ENCODE assay signal across 7 mouse cellular contexts in genomic region chr7:19369823-19370425, GRCm38 (mm10). TPM values are rescaled to one million over a fixed set of nuclear protein-coding genes. Genes with fewer than 3 reads are reported as not detected.
A peak's percentile ranks its signal among the peaks of the same experiment; 100 is the strongest.
DNase-seq lines count a peak whose midpoint lies in the region; ATAC-seq and TF ChIP-seq lines count a peak whose summit lies in the region.

No protein-coding gene starts in this region.

- TF ChIP-seq CTCF in brain, embryonic 14.5 days (IDR thresholded peaks at IDR 0.05; ENCODE audit: borderline replicate concordance, extremely low read depth, insufficient read depth, insufficient read length): peak; percentile 93
- TF ChIP-seq CTCF in small intestine, adult 2 months (IDR thresholded peaks at IDR 0.05; ENCODE audit: extremely low read depth, insufficient read length, insufficient replicate concordance, low read depth, low read length): peak; percentile 56

- no peaks in the 10 kb centered on the region for H3K36me3 ChIP-seq in ES-E14 (ENCODE audit: control insufficient read depth, insufficient read depth, low read length, poor library complexity, severe bottlenecking)
- peaks cover 26% of the 10 kb centered on the region for H3K36me3 ChIP-seq in forebrain, embryonic 10.5 days (replicated peaks)
- peaks cover 14% of the 10 kb centered on the region; the same call in 1 of the 2 replicates for H3K36me3 ChIP-seq in hindbrain, embryonic 10.5 days
- no peaks in the 10 kb centered on the region for H3K36me3 ChIP-seq in small intestine, adult 2 months (ENCODE audit: control insufficient read depth, insufficient read depth, low read length)

- H3K9ac ChIP-seq in ES-E14 (ENCODE audit: insufficient read depth, low read depth, low read length, poor library complexity, severe bottlenecking): peak overlapping the region; percentile 33; the same call in 1 of the 2 replicates

- ATAC-seq in megakaryocyte progenitor cell, adult 5-6 weeks (replicated peaks; ENCODE audit: poor library complexity): peak; percentile 97

- WGBS in forebrain, embryonic 10.5 days: 12% methylated on average over 46 of the region's 46 CpGs
- 10% methylated on average over 46 of the region's 46 CpGs for WGBS in hindbrain, embryonic 10.5 days
- 21% methylated on average over 46 of the region's 46 CpGs for WGBS in small intestine, adult 2 months

- no peaks in the 10 kb centered on the region for H3K9me3 ChIP-seq in ES-E14 (ENCODE audit: control insufficient read depth, insufficient read depth, low read depth, low read length)
- H3K9me3 ChIP-seq in forebrain, embryonic 10.5 days: no peaks in the 10 kb centered on the region
- H3K9me3 ChIP-seq in hindbrain, embryonic 10.5 days: no peaks in the 10 kb centered on the region

- H3K4me3 ChIP-seq in ES-E14 (ENCODE audit: insufficient read depth in 1 of 2, low read depth in 1 of 2, low read length in 2 of 2, poor library complexity in 1 of 2, severe bottlenecking in 1 of 2): peak overlapping the region; percentile 45 to 53; a peak in 3 of 4 replicates
- H3K4me3 ChIP-seq in forebrain, embryonic 10.5 days: peak overlapping the region; percentile 51
- peak overlapping the region; percentile 57 for H3K4me3 ChIP-seq in hindbrain, embryonic 10.5 days
- peak overlapping the region; percentile 38 for H3K4me3 ChIP-seq in small intestine, adult 2 months (ENCODE audit: low read depth, low read length)

- no peak for DNase-seq in ES-E14 (ENCODE audit: low read depth, low spot score)
- peak; percentile 81 for DNase-seq in brain, embryonic 14.5 days (ENCODE audit: low read depth)
- DNase-seq in forebrain, embryonic 10.5 days (ENCODE audit: extremely low spot score, low spot score): peak; percentile 66
- peak; percentile 69 for DNase-seq in hindbrain, embryonic 10.5 days (ENCODE audit: low spot score)
- DNase-seq in layer of hippocampus, postnatal 36 days: peak; percentile 68 to 71

- peaks cover 36% of the 10 kb centered on the region for H3K27me3 ChIP-seq in forebrain, embryonic 10.5 days (ENCODE audit: poor library complexity, severe bottlenecking)
- H3K27me3 ChIP-seq in hindbrain, embryonic 10.5 days (ENCODE audit: insufficient read depth, poor library complexity, severe bottlenecking): peaks cover 26% of the 10 kb centered on the region
- H3K27me3 ChIP-seq in small intestine, adult 2 months (ENCODE audit: control insufficient read depth, insufficient read depth, low read length): no peaks in the 10 kb centered on the region

- no peak for TF ChIP-seq POLR2A in brain, embryonic 14.5 days (IDR thresholded peaks at IDR 0.05; ENCODE audit: borderline replicate concordance, extremely low read depth, insufficient read depth, insufficient read length, poor library complexity, severe bottlenecking)
- no peak for TF ChIP-seq POLR2A in small intestine, adult 2 months (IDR thresholded peaks at IDR 0.05; ENCODE audit: low read depth, low read length)

- H3K27ac ChIP-seq in ES-E14 (ENCODE audit: insufficient read depth, low read depth, low read length, poor library complexity, severe bottlenecking): no peak overlapping the region
- H3K27ac ChIP-seq in forebrain, embryonic 10.5 days: peak overlapping the region; percentile 74
- peak overlapping the region; percentile 84 for H3K27ac ChIP-seq in hindbrain, embryonic 10.5 days
- no peak overlapping the region for H3K27ac ChIP-seq in small intestine, adult 2 months (ENCODE audit: insufficient read depth, low read depth, low read length)

- peaks cover 0 to 2% of the 10 kb centered on the region in 2 experiments; a peak in 1 of 4 replicates for H3K4me1 ChIP-seq in ES-E14 (ENCODE audit: control insufficient read depth in 2 of 2, insufficient read depth in 2 of 2, low read length in 2 of 2, poor library complexity in 1 of 2)
- peaks cover 15% of the 10 kb centered on the region for H3K4me1 ChIP-seq in forebrain, embryonic 10.5 days
- H3K4me1 ChIP-seq in hindbrain, embryonic 10.5 days (replicated peaks): peaks cover 14% of the 10 kb centered on the region
- H3K4me1 ChIP-seq in small intestine, adult 2 months (ENCODE audit: control insufficient read depth, insufficient read depth, insufficient read length, low read length): peaks cover 6% of the 10 kb centered on the region; the same call in 1 of the 2 replicates

- in situ Hi-C loops in ES-E14 (cut with MboI; ENCODE audit: low sequenced_read_pairs in 2 of 2, unreplicated experiment in 2 of 2): no loop called here

TF ChIP-seq in ES-E14, 5 proteins besides CTCF, POLR2A, EP300 and RAD21:
- TF ChIP-seq ZC3H11A (IDR thresholded peaks at IDR 0.05; ENCODE audit: borderline replicate concordance, low read depth, low read length) (no peak), CHD2 (IDR thresholded peaks at IDR 0.05; ENCODE audit: low read depth, low read length) (no peak), HCFC1 (IDR thresholded peaks at IDR 0.05; ENCODE audit: borderline replicate concordance, insufficient read depth, low read length) (no peak), ZNF384 (IDR thresholded peaks at IDR 0.05; ENCODE audit: low read depth, low read length) (no peak), MAFK (IDR thresholded peaks at IDR 0.05; ENCODE audit: insufficient read depth, low read depth, low read length) (no peak)

RNA-seq across cellular contexts. Expression of gene Ppp1r13l, which starts 10.4 kb away (rescaled TPM):
- 5.3 and 7.4 TPM in 2 replicates for total RNA-seq in ES-E14 (2012; rRNA removed)
- polyA plus RNA-seq in brain, embryonic 14.5 days (2012; rRNA removed): 8.2 and 8.9 TPM in 2 replicates
- 5.4 and 6.3 TPM in 2 replicates for polyA plus RNA-seq in forebrain, embryonic 10.5 days (2016; fragmentation: Nextera tagmentation; extraction: Ambion mirVana)
- polyA plus RNA-seq in hindbrain, embryonic 10.5 days (2016; fragmentation: Nextera tagmentation; extraction: Ambion mirVana): 4.7 and 5.6 TPM in 2 replicates
- 1 to 10 TPM; 6.0 to 7.0 TPM for total RNA-seq in layer of hippocampus, postnatal 36 days (2021)
- total RNA-seq in megakaryocyte progenitor cell, adult 5-6 weeks (2015): 6.3 and 7.2 TPM in 2 replicates
- 0.74 and 1.2 TPM in 2 replicates for total RNA-seq in megakaryocyte progenitor cell, adult 5-6 weeks (2017)
- polyA plus RNA-seq in small intestine, adult 2 months (2012; rRNA removed): 6.2 and 10.4 TPM in 2 replicates

RNA-seq across cellular contexts. Expression of gene Cd3eap, which starts 10.6 kb away (rescaled TPM):
- total RNA-seq in ES-E14 (2012; rRNA removed): 18.3 and 26.7 TPM in 2 replicates
- 11.9 and 12.7 TPM in 2 replicates for polyA plus RNA-seq in brain, embryonic 14.5 days (2012; rRNA removed)
- polyA plus RNA-seq in forebrain, embryonic 10.5 days (2016; fragmentation: Nextera tagmentation; extraction: Ambion mirVana): 30.9 and 32.2 TPM in 2 replicates
- polyA plus RNA-seq in hindbrain, embryonic 10.5 days (2016; fragmentation: Nextera tagmentation; extraction: Ambion mirVana): 18.7 and 24.4 TPM in 2 replicates
- 10 to 100 TPM; 17.6 to 19.4 TPM for total RNA-seq in layer of hippocampus, postnatal 36 days (2021)
- 11.1 and 13.6 TPM in 2 replicates for total RNA-seq in megakaryocyte progenitor cell, adult 5-6 weeks (2015)
- total RNA-seq in megakaryocyte progenitor cell, adult 5-6 weeks (2017): 24.8 and 27.4 TPM in 2 replicates
- polyA plus RNA-seq in small intestine, adult 2 months (2012; rRNA removed): 2.0 and 2.5 TPM in 2 replicates

RNA-seq across cellular contexts. Expression of gene Ercc2, which starts 11.9 kb away (rescaled TPM):
- total RNA-seq in ES-E14 (2012; rRNA removed): 38.8 and 62.6 TPM in 2 replicates
- 81.7 and 106 TPM in 2 replicates for polyA plus RNA-seq in brain, embryonic 14.5 days (2012; rRNA removed)
- polyA plus RNA-seq in forebrain, embryonic 10.5 days (2016; fragmentation: Nextera tagmentation; extraction: Ambion mirVana): 26.9 and 28.7 TPM in 2 replicates
- 29.0 and 33.9 TPM in 2 replicates for polyA plus RNA-seq in hindbrain, embryonic 10.5 days (2016; fragmentation: Nextera tagmentation; extraction: Ambion mirVana)
- 10 to 100 TPM; 36.2 to 37.1 TPM for total RNA-seq in layer of hippocampus, postnatal 36 days (2021)
- 10.7 and 11.2 TPM in 2 replicates for total RNA-seq in megakaryocyte progenitor cell, adult 5-6 weeks (2015)
- total RNA-seq in megakaryocyte progenitor cell, adult 5-6 weeks (2017): 26.5 and 31.6 TPM in 2 replicates
- 21.0 and 31.2 TPM in 2 replicates for polyA plus RNA-seq in small intestine, adult 2 months (2012; rRNA removed)

RNA-seq across cellular contexts. Expression of gene Ercc1, which starts 25.3 kb away (rescaled TPM):
- 48.0 and 53.2 TPM in 2 replicates for total RNA-seq in ES-E14 (2012; rRNA removed)
- 65.1 and 81.9 TPM in 2 replicates for polyA plus RNA-seq in brain, embryonic 14.5 days (2012; rRNA removed)
- polyA plus RNA-seq in forebrain, embryonic 10.5 days (2016; fragmentation: Nextera tagmentation; extraction: Ambion mirVana): 95.3 and 96.1 TPM in 2 replicates
- polyA plus RNA-seq in hindbrain, embryonic 10.5 days (2016; fragmentation: Nextera tagmentation; extraction: Ambion mirVana): 106 and 128 TPM in 2 replicates
- 10 to 100 TPM; 44.4 to 53.4 TPM for total RNA-seq in layer of hippocampus, postnatal 36 days (2021)
- 26.5 and 32.3 TPM in 2 replicates for total RNA-seq in megakaryocyte progenitor cell, adult 5-6 weeks (2015)
- 24.4 and 29.8 TPM in 2 replicates for total RNA-seq in megakaryocyte progenitor cell, adult 5-6 weeks (2017)
- polyA plus RNA-seq in small intestine, adult 2 months (2012; rRNA removed): 9.3 and 17.5 TPM in 2 replicates

RNA-seq across cellular contexts. Expression of gene Klc3, which starts 34.0 kb away (rescaled TPM):
- 10.1 and 19.5 TPM in 2 replicates for total RNA-seq in ES-E14 (2012; rRNA removed)
- 1.5 and 2.5 TPM in 2 replicates for polyA plus RNA-seq in brain, embryonic 14.5 days (2012; rRNA removed)
- polyA plus RNA-seq in forebrain, embryonic 10.5 days (2016; fragmentation: Nextera tagmentation; extraction: Ambion mirVana): 3.6 and 4.8 TPM in 2 replicates
- 2.9 and 7.1 TPM in 2 replicates for polyA plus RNA-seq in hindbrain, embryonic 10.5 days (2016; fragmentation: Nextera tagmentation; extraction: Ambion mirVana)
- total RNA-seq in layer of hippocampus, postnatal 36 days (2021): 1 to 10 TPM; 3.1 to 3.4 TPM
- total RNA-seq in megakaryocyte progenitor cell, adult 5-6 weeks (2015): not detected in 2 replicates
- total RNA-seq in megakaryocyte progenitor cell, adult 5-6 weeks (2017): 0.10 TPM in 1 of 2 replicates, not detected in the other
- polyA plus RNA-seq in small intestine, adult 2 months (2012; rRNA removed): 2.6 and 3.5 TPM in 2 replicates

Comparison
In these comparisons a context has a peak if more than half of its experiments do, and no peak if none do; other contexts are left out.
1. H3K27ac ChIP-seq: peak in forebrain, embryonic 10.5 days (single experiment) and hindbrain, embryonic 10.5 days (single experiment); none in ES-E14 (single experiment) and small intestine, adult 2 months (single experiment).
2. Peak in every context shown above with its lines, with median percentiles within 50 percentile points of each other: H3K4me3 ChIP-seq.